Mouse (Mus musculus) megakaryocyte, embryonic 14.5 days (primary cell): Measurements from ENCODE around the gene Slc11a1.

ENCODE experiments used
- FLI1 ChIP-seq: IDR thresholded peaks from 2 replicates; pipeline ENCODE4 v1.6.1; 2012; ENCODE audit warnings: low read length, inconsistent platforms, mixed read lengths
- GATA1 ChIP-seq: IDR thresholded peaks from 3 replicates; pipeline ENCODE4 v1.6.1; 2012; ENCODE audit warnings: mixed read lengths, low read length, inconsistent platforms, borderline replicate concordance

- TF ChIP-seq GATA1 (no peak), FLI1 (no peak)
Observed at GRCm38 (mm10) chr1:74342308-74342707, 32.7 kb upstream of the Slc11a1 start.
